Mouse (Mus musculus): ENCODE data around the gene Lbp. TPM values are rescaled to one million over a fixed set of nuclear protein-coding genes. Genes with fewer than 3 reads are reported as not detected.

Gene Lbp
- polyA plus RNA-seq, 1 experiment from 2014 or later, result 5.4 TPM

- ATAC-seq (ENCODE audit: low FRiP score, low read depth), result no peak
- Histone ChIP-seq H3K4me2 (no peak overlapping the region), H3K9me3 (no peaks in the 10 kb centered on the region), H3K9ac (no peak overlapping the region), H3K4me3 (no peak overlapping the region), H3K4me1 (replicated peaks) (no peaks in the 10 kb centered on the region), H3K27me3 (no peaks in the 10 kb centered on the region), H3K36me3 (no peaks in the 10 kb centered on the region), H3K27ac (replicated peaks) (no peak overlapping the region)
- WGBS, result 89% methylated on average over 5 of the region's 5 CpGs
Observed at GRCm38 (mm10) chr2:158367654-158368053, 61.4 kb downstream of the Lbp start.

- Histone ChIP-seq H3K4me1 (replicated peaks) (no peaks in the 10 kb centered on the region), H3K4me2 (no peak overlapping the region), H3K27ac (replicated peaks) (no peak overlapping the region), H3K36me3 (no peaks in the 10 kb centered on the region), H3K4me3 (no peak overlapping the region), H3K27me3 (no peaks in the 10 kb centered on the region), H3K9ac (no peak overlapping the region), H3K9me3 (no peaks in the 10 kb centered on the region)
- ATAC-seq (ENCODE audit: low FRiP score, low read depth), result no peak
- WGBS, result 94% methylated on average over 8 of the region's 8 CpGs
Observed at GRCm38 (mm10) chr2:158368313-158368712, 62.0 kb downstream of the Lbp start.

GRCm38 (mm10) chr2:158369474-158370172 is 63.3 kb downstream of the Lbp start:
- Histone ChIP-seq H3K4me3 (no peak overlapping the region), H3K36me3 (no peaks in the 10 kb centered on the region), H3K9ac (no peak overlapping the region), H3K27ac (replicated peaks) (no peak overlapping the region), H3K27me3 (no peaks in the 10 kb centered on the region), H3K4me2 (no peak overlapping the region), H3K9me3 (no peaks in the 10 kb centered on the region), H3K4me1 (replicated peaks) (0 out of 2 replicates have a peak, but pooled peaks cover 2% of the 10 kb centered on the region)
- ATAC-seq (ENCODE audit: low FRiP score, low read depth), result no peak
- 82% methylated on average over 3 of the region's 3 CpGs for WGBS

- Histone ChIP-seq H3K4me2 (no peak overlapping the region), H3K9me3 (no peaks in the 10 kb centered on the region), H3K27ac (replicated peaks) (no peak overlapping the region), H3K4me1 (replicated peaks) (peaks cover 6% of the 10 kb centered on the region; the same call in 1 of the 2 replicates), H3K4me3 (no peak overlapping the region), H3K27me3 (no peaks in the 10 kb centered on the region), H3K36me3 (no peaks in the 10 kb centered on the region), H3K9ac (no peak overlapping the region)
- WGBS, result 7% methylated on average over 5 of the region's 5 CpGs
- no peak for ATAC-seq (ENCODE audit: low FRiP score, low read depth)
Observed at GRCm38 (mm10) chr2:158370173-158370550, 63.9 kb downstream of the Lbp start.

GRCm38 (mm10) chr2:158373061-158373460 is 66.8 kb downstream of the Lbp start:
- H3K36me3 ChIP-seq, result peaks cover 3% of the 10 kb centered on the region; the same call in 1 of the 2 replicates
- H3K9me3 ChIP-seq, result no peaks in the 10 kb centered on the region
- H3K27me3 ChIP-seq, result no peaks in the 10 kb centered on the region
- ATAC-seq (ENCODE audit: low FRiP score, low read depth), result no peak
- peaks cover 22% of the 10 kb centered on the region for H3K4me1 ChIP-seq (replicated peaks)
- no peak overlapping the region for H3K27ac ChIP-seq (replicated peaks)
- no peak overlapping the region for H3K4me2 ChIP-seq
- no peak overlapping the region for H3K9ac ChIP-seq
- H3K4me3 ChIP-seq, result no peak overlapping the region
- 68% methylated on average over 5 of the region's 5 CpGs for WGBS

GRCm38 (mm10) chr2:158373516-158373915 is 67.2 kb downstream of the Lbp start:
- Histone ChIP-seq H3K9me3 (no peaks in the 10 kb centered on the region), H3K9ac (no peak overlapping the region), H3K27me3 (no peaks in the 10 kb centered on the region), H3K4me2 (no peak overlapping the region), H3K36me3 (peaks cover 7% of the 10 kb centered on the region; the same call in 1 of the 2 replicates), H3K4me1 (replicated peaks) (peaks cover 26% of the 10 kb centered on the region), H3K27ac (replicated peaks) (no peak overlapping the region), H3K4me3 (no peak overlapping the region)
- ATAC-seq (ENCODE audit: low FRiP score, low read depth), result no peak
- 64% methylated on average over 7 of the region's 7 CpGs for WGBS

- Histone ChIP-seq H3K36me3 (peaks cover 9% of the 10 kb centered on the region), H3K27me3 (no peaks in the 10 kb centered on the region), H3K4me2 (peak within 1 kb of the TSS; percentile 60), H3K27ac (replicated peaks) (peak within 1 kb of the TSS; percentile 93), H3K4me1 (replicated peaks) (peaks cover 42% of the 10 kb centered on the region), H3K9me3 (no peaks in the 10 kb centered on the region), H3K4me3 (peak within 1 kb of the TSS; percentile 64), H3K9ac (peak within 1 kb of the TSS; percentile 86)
- WGBS, result under 1% methylated on average over 36 of the region's 36 CpGs
- ATAC-seq (ENCODE audit: low FRiP score, low read depth), result peak; percentile 90
Observed at GRCm38 (mm10) chr2:158375443-158376122, 69.3 kb downstream of the Lbp start, which contains the start of gene Snhg11. Gene Snhg11 (plus strand): TSS chr2:158375638.

GRCm38 (mm10) chr2:158376123-158376687 is 69.9 kb downstream of the Lbp start:
- peaks cover 15% of the 10 kb centered on the region for H3K36me3 ChIP-seq
- peak overlapping the region; percentile 86 for H3K9ac ChIP-seq
- no peak for ATAC-seq (ENCODE audit: low FRiP score, low read depth)
- H3K4me2 ChIP-seq, result peak overlapping the region; percentile 60
- peak overlapping the region; percentile 64 for H3K4me3 ChIP-seq
- H3K9me3 ChIP-seq, result no peaks in the 10 kb centered on the region
- peak overlapping the region; percentile 93 for H3K27ac ChIP-seq (replicated peaks)
- WGBS, result 21% methylated on average over 12 of the region's 12 CpGs
- H3K27me3 ChIP-seq, result no peaks in the 10 kb centered on the region
- H3K4me1 ChIP-seq (replicated peaks), result peaks cover 46% of the 10 kb centered on the region

- Histone ChIP-seq H3K9me3 (no peaks in the 10 kb centered on the region), H3K27me3 (no peaks in the 10 kb centered on the region), H3K36me3 (peaks cover 16% of the 10 kb centered on the region), H3K27ac (replicated peaks) (peak overlapping the region; percentile 93), H3K4me2 (peak overlapping the region; percentile 60), H3K9ac (peak overlapping the region; percentile 86), H3K4me3 (peak overlapping the region; percentile 64), H3K4me1 (replicated peaks) (peaks cover 46% of the 10 kb centered on the region)
- WGBS, result 55% methylated on average over 7 of the region's 7 CpGs
- no peak for ATAC-seq (ENCODE audit: low FRiP score, low read depth)
Observed at GRCm38 (mm10) chr2:158376798-158377197, 70.5 kb downstream of the Lbp start.

- 93% methylated on average over 1 of the region's 1 CpGs for WGBS
- H3K9ac ChIP-seq, result peak overlapping the region; percentile 86
- peak overlapping the region; percentile 64 for H3K4me3 ChIP-seq
Observed at GRCm38 (mm10) chr2:158377811-158378210, 71.5 kb downstream of the Lbp start.

GRCm38 (mm10) chr2:158379354-158380078 is 73.2 kb downstream of the Lbp start:
- H3K4me3 ChIP-seq, result 0 out of 2 replicates have a peak overlapping the region, but pooled peaks have one; percentile 3
- H3K27me3 ChIP-seq, result no peaks in the 10 kb centered on the region
- ATAC-seq (ENCODE audit: low FRiP score, low read depth), result 0 out of 2 replicates have a peak, but pooled peaks have one; percentile 43
- no peaks in the 10 kb centered on the region for H3K9me3 ChIP-seq
- no peak overlapping the region; the same call in 1 of the 2 replicates for H3K27ac ChIP-seq (replicated peaks)
- peak overlapping the region; percentile 43 for H3K4me2 ChIP-seq
- H3K9ac ChIP-seq, result peak overlapping the region; percentile 11; the same call in 1 of the 2 replicates
- 46% methylated on average over 13 of the region's 13 CpGs for WGBS
- H3K4me1 ChIP-seq (replicated peaks), result peaks cover 51% of the 10 kb centered on the region
- H3K36me3 ChIP-seq, result peaks cover 24% of the 10 kb centered on the region

More at GRCm38 (mm10) chr2:158377811-158378210, 71.5 kb downstream of the Lbp start:
- no peaks in the 10 kb centered on the region for H3K9me3 ChIP-seq
- H3K36me3 ChIP-seq, result peaks cover 21% of the 10 kb centered on the region
- peaks cover 51% of the 10 kb centered on the region for H3K4me1 ChIP-seq (replicated peaks)
- H3K27me3 ChIP-seq, result no peaks in the 10 kb centered on the region
- H3K27ac ChIP-seq (replicated peaks), result no peak overlapping the region
- ATAC-seq (ENCODE audit: low FRiP score, low read depth), result no peak
- peak overlapping the region; percentile 60 for H3K4me2 ChIP-seq
